12 mouse cellular contexts compared by ENCODE assay signal in the genomic region with DNA sequence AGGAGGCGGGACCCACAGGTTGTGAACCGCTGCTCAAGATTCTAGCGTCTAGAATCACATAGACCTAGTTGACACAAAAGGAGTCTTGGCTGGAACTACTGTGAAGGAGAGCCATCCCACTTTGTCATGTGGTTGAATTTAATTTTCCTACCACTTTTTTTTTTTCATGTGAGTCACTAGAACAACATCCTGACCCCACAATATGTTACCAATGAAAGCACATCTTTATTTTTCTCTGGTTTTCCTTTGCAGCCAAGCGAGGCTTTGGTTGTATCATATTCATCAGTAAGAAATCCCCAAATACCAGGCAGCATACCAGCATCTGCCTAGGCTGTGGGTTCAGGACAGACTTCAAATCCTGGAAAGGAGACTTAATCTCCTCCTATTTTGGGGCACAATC.
"Had no signal": no experiment of that assay in that cellular context is flagged by ENCODE, and none has a peak within 500 bp of the region (broad histone marks: within the 10 kb centered on the region; RNA-seq: fewer than 3 reads in every experiment).

No protein-coding gene starts in this region.

- ATAC-seq: midbrain, embryonic 15.5 days had no signal

- H3K4me3 ChIP-seq: kidney, embryonic 15.5 days; left cerebral cortex, adult 2 months; liver, embryonic 13.5 days; midbrain, embryonic 15.5 days; neural tube, embryonic 13.5 days had no signal

- DNase-seq: kidney, adult 2 months; kidney, postnatal 10 days; liver, embryonic 13.5 days; lung, adult 2 months; right cerebral cortex, postnatal 14 days; right cerebral cortex, postnatal 4 days; thymus, postnatal 36 days had no signal

- H3K27me3 ChIP-seq: kidney, embryonic 15.5 days; liver, embryonic 13.5 days; midbrain, embryonic 15.5 days; neural tube, embryonic 13.5 days had no signal

- H3K27ac ChIP-seq: kidney, embryonic 15.5 days; left cerebral cortex, adult 2 months; liver, embryonic 13.5 days; midbrain, embryonic 15.5 days; neural tube, embryonic 13.5 days had no signal

- H3K4me2 ChIP-seq: kidney, embryonic 15.5 days; liver, embryonic 13.5 days; midbrain, embryonic 11.5 days; midbrain, embryonic 15.5 days; neural tube, embryonic 13.5 days had no signal

- H3K9ac ChIP-seq: kidney, embryonic 15.5 days; liver, embryonic 13.5 days; midbrain, embryonic 15.5 days; neural tube, embryonic 13.5 days had no signal

- H3K36me3 ChIP-seq: kidney, embryonic 15.5 days; liver, embryonic 13.5 days; midbrain, embryonic 15.5 days; neural tube, embryonic 13.5 days had no signal

- H3K9me3 ChIP-seq: kidney, embryonic 15.5 days; liver, embryonic 13.5 days; midbrain, embryonic 15.5 days had no signal

- H3K4me1 ChIP-seq: kidney, embryonic 15.5 days; liver, embryonic 13.5 days; midbrain, embryonic 15.5 days had no signal
